Mouse (Mus musculus) left cerebral cortex, adult 9 months (tissue): ENCODE measurements around the gene Armh3.

Source experiments
- DNase-seq, 2 experiments: peaks; one replicate each; pipeline ENCODE4 v3.0.0; 2022; ENCODE audit warnings: low spot score in 2 of 2

Gene Armh3

DNA sequence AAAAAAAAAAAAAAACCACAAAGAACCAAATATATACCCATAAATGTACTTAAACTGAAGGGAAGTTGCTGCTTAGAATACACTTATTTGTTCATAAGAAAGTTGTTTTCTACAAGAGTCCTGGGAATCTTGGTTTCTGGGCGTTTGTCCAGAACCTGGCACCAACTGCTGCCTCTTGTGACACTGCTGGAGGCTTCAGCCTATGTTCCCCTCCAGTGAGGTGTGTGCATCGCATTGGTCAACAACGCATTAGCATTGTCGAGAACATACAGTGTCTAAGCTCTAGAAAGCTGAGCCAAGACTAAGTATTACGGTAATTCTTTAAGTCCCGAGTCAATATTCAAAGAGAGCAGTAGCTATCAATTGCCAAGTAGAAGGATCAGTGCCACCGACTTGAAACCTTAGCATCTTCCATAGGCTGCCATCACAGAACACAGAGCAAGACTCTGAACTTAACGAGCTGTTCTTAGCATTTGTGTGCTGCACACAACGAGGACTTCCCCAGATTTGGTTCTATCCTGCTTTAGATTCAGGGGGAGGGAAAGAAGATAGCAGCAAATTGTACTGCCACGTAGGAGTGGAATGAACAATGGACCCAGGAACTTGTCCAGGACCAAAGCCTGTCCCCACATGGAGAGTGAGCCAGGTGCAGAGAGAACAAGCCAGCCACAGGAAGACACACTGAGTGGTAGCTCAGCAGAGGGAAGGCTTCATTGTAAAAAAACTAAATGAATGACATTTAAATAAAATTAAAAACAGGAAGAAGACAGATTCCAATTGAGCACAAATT lies 86.9 kb downstream of the Armh3 start:
- peak in 1 of 2 experiments; percentile 23 for DNase-seq

DNA sequence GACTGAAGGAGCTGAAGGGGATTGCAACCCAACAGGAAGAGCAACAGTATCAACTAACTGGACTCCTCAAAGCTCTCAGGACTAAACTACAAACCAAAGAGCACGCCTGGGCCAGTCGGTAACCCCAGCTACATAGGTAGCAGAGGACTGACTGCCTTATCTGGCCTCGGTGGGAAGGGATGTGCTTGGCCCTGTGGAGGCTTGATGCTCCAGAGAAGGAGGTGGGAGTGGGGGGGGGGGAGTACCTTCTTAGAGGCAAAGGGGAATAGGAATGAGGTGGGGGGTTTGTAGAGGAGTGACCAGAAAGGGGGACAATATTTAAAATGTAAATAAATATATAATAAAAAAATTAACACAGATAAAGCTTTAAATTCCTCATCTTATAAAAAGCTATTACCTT lies 90.0 kb downstream of the Armh3 start:
- no peak for DNase-seq

DNA sequence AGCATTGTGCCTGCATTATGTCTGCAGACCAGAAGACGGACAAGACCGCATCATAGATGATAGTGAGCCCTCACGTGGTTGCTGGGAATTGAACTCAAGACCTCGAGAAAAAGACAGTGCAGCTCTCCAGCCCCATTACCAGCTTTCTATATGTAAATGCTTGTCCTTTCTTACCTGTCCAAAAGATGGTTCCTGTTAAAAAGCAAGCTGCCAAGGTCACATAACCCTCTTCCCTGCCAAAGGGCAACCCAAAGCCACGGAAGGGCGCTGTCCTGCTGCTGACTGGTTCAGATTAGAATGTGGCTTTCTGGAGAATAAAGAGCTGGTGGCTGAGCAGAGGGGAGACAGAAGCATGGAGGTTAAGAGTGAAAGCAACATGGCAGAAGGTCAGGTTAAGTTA lies 90.9 kb downstream of the Armh3 start:
- DNase-seq, result no peak

DNA sequence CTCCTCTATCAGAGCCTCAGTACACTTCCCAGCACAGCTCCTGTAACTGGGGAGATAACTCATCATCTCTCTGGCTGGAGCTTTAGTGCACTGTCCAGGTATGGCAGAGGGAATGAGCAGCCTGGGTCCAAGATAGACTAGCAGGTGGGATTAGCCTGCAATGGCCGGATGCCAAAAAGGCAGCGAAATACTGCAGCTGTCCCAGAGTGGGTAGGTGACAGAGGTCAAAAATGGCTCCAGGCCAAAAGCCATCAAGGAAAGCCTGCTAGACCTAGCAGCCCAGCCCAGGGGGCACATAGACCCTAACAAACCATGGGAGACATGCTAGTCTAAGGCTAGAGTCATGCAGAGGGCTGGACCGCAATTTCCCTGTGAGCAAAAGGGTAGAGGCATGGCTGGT lies 94.4 kb downstream of the Armh3 start:
- no peak for DNase-seq

DNA sequence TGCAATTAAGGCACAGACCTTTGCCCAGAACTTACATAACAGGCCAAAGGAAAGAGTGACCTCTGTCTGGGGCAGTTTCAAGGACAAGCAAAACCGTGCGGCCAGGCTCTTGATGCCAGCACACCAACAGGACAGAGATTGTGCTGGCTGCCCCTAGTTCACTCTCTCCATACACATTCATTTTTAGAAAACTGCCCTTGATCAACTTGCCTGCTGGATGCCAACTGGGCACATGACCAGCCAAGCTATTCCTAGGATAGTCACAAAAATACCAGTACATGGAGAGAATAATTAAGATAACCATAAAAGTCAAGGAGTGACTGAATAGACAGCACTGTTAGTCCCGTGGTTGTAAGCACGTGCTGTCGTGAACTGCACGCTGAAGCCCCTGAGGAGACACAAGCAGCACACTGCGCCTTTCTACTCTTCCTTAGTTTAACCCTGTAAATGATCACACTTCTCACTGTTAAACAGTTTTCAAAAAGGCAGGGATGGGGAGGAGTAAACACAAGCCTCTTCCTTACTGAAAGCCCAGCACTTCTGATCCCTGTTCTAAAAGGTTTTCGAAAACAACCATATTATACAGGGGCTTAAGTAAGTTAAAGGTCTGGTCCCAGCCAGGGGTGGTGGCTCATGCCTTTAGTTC lies 95.8 kb downstream of the Armh3 start:
- DNase-seq, result no peak

DNA sequence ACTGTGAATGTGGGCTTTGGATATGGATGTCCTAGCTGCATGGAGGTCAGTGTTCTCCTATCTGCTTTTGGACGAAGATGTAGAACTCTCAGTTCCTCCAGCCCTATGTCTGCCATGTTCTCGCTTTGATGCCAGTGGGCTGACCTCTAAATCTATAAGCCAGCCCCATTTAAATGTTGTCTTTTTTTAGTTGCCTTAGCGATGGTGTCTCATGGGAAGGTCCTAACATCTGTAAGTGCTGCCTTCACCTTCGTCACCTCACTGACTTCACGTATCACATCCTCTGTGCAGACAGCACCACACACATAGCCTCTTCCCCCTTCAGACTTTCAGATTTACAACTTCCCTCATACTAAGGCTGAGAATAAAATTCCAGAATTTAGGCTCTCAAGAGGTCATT lies 97.5 kb downstream of the Armh3 start:
- DNase-seq, result no peak

DNA sequence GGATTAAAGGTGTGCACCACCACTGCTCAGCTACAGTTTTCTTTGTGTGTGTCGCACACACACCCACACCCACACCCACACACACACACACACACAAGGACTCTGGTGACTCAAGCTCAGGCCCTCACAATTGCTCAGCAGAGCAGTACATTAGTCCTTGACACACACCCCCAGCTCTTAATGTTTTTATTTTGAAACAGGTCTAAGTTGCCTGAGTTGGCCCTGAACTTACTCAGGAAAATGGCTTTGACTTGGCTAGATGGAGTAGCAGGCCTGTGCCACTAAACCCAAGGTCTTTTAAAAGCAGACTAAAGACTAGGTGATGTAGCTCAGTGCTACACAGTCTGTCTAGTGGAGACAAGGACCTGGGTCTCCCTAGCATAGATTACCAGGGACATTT lies 102.6 kb downstream of the Armh3 start:
- no peak for DNase-seq

DNA sequence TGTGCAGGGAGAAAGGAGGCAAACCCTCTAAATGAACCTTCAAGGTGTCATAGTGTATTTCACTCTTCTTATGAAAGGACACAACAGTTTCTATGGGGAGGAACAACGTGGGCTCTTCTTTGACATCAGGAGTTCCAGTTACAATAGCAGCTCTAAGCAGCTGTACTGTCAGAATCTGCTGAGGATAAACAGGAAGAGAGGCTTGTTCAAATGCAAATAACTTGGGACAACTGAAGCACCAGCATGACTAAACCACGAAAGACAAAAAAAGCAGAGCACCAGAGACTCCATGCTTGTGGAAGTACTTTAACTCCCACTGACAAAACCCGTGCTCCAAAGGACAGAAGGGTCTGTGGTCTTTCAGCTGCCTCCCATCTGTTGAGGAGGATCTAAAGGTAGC lies 116.2 kb downstream of the Armh3 start:
- DNase-seq, result no peak

DNA sequence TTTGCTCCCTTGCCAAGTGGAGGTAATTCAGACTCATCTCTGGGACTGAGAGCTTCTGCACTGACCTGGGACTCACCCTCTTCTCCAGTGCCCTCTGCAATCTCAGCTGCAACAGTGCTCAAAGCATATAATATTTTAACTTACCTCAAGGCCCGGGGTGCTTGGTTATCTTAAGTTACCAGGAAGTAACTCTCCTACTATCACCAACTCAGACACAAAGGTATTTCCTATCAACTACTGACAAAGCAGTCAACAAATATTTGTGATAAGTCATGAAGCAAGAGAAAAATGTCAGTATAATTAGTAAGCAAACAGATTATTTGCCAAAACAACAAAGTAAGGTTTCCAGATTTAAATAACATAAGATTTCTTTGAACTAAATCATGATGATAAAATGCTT lies 125.0 kb downstream of the Armh3 start:
- no peak for DNase-seq

DNA sequence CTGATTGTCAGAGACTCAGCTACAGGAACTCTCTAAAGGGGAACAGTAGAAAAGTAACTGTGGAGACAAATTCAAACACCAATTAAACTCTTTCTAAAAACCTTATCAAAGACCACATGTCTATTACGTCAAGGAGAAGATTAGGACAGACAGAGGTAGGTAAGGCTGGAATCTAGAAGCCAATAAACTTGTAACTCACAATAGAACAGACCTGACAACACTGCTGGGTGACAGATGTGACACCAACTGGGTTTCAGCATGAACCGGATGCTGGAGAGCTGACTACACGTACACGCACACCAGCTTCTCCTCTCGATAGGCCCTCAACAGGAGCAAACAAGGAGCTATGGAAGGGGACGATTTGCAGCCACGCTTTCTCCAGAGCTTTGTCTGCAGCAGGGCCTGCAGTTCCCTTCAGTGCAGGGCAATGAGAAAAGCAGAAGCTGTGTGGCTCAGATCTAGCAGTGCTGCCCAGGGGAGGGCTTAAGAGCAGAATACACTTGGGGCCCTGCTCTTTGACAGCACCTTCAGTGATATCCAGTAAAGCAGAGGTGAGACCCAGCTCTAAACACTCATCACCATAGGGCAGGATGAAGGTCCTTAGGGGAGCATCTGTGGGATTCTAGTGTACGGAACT lies 142.9 kb downstream of the Armh3 start:
- no peak for DNase-seq

DNA sequence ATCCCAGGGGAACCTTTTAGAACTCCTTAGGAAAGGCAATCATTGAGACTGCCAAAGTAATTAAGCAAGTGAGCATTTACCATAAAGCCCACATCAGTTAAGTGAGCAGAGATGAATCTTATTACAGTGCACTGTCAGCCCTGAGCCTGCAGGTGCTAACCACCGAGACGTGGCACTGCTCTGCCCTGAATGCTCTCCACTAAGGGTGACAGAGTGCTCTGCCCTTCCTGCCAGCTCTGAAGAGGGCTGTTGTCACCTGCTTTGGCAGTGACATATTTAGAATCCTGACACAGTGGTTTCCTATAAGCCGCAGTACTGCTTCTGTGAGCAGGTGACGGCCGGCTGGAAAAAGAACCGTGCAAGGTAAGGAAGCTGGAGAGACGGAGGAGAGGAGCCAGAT lies 143.8 kb downstream of the Armh3 start:
- no peak for DNase-seq

DNA sequence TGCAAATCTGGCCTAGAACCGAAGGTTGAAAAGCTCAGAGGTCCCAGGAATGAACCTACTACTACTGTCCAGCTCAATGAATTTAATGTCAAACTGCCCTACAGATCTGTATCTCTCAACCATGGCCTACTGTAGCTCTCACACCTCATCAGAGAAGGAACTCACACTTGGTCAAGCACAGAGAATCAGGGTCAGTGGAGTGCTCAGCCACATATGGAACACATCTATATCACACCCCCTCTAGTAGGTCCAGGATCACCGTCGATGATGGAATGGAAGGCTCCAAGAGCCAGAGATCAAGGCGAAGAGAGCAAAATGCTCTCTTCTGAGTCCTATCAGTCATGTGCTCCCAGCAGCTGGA lies 150.6 kb downstream of the Armh3 start:
- DNase-seq, result no peak

DNA sequence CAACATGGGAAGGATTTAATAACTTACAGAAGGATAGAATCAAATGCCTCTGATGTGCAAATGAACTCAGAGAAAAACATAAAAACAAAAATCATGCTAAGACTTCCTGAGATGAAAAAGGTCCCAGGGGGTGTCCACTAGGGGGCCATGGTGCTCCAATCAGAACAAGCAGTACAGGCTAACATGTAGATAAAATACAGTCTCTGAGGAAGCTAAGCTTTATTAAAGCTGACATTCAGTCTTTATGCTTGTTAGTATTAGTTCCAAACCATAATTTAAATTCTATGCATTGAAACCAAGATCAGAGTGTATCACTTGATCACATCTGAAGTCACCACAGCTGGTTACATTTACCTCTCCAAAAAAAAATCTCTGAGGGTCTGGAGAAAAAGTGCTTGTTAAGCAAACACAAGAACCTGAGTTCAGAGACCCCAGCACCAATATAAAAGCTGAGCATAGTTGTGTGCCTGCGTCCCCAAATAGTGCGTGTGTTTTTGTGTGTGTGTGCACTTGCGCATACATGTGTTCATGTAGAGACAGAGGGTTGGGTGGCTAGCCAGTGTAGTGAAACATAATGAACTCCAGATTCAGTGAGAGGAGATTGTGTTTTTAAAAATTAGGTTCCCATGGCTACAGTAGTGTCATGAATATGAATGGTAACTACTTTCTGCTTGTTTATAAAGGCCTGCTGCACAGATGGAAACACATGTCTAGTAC lies 151.1 kb downstream of the Armh3 start:
- DNase-seq, result peak in 1 of 2 experiments; percentile 39

DNA sequence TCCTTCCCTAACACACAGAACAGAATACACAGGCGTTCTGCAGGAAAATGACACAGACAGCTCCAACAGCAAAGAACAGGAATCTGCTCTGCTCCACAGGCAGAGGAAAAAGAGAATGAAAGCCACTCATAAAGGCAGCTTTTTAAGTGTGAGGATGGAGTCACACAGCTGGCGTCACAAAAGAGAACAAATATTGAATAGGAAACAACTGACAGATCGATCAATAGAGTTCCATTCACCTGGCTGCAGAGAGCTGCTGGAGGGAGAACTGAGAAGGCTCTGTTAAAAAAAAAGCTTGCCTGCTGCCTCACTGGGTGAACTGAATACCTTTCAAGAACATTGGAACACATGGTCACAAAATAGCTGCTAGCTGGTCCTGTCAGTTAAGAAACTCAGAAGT lies 154.1 kb downstream of the Armh3 start:
- no peak for DNase-seq

DNA sequence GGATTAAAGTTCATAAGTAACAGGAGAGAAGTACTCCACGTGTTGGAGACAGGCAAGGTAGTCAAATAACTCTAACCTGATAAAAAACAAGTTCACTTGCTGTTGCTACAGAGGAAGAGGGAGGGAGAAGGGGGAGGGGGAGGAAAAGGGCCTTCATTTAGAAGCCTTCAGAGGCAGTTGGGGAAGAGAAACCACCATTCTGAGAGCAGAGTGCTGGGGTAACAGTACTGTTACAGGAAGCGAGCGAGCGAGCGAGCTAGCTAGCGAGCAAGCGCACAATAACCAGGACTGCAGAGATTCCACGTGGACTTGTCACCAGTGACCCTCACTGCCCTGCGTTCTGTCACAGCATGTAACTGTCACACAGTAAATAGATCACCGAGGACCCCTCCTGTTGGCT lies 154.9 kb downstream of the Armh3 start:
- no peak for DNase-seq

DNA sequence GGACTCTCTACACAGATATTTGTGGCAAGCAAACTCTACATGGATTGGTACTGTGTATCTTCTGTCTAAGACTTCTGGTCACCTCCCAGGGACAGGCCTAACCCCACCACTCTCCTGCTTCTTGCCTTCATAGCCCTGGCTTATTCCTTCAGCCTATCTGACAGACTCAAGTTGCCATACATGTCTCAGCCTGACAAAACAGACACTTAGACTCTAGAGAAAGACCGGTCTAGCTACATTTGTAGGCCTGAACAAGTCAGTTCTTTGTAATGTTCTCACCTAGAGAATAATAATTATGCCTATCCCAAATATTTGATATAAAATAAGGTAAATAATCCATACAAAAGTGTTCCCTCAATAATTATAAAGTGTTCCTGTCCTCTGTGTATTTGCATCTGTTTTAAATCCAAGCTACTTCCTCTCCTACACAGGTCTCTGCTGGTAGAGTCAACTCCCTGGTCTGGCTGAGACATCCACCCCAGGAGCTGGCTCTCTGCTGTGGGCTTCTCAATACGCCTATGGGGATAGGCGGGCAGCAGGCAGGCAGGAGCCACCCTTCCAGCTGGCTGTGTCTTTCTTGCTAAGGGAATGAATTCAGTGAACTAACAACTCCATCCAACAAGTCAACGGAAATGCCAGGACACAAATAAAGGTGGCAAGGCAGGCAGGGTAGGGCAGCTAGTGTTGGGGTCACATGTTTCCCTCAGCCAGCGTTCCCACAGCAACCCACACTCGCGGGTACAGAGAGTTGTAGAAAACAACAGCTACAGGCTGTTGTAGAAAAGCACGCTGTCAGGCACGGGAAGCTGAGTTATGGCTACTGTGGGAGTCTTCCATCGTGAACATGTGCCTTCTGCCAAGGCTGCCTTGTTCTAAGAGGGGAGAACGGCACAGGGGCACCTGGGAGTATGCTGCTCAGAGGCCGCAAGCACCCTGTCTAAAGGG lies 161.0 kb downstream of the Armh3 start:
- DNase-seq, result no peak

DNA sequence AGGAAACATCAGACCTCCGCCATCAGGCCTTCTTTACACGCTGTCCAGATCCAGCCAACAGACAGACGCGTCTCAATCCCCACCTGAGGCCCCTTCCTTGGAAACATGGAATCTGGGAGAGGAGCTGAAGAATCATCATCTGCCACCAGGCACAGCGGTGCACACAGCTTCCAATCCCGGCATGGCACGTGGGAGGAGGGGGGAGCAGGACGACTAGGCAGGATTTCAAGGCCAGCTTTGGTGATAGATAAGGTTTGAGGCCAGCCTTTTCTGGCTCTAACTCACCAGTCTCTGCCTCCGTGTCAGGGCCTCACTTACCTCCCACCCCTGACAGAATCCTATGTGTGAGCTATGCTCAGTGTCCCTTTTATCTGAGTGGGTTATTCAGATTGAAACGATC lies 162.8 kb downstream of the Armh3 start:
- DNase-seq, result no peak

DNA sequence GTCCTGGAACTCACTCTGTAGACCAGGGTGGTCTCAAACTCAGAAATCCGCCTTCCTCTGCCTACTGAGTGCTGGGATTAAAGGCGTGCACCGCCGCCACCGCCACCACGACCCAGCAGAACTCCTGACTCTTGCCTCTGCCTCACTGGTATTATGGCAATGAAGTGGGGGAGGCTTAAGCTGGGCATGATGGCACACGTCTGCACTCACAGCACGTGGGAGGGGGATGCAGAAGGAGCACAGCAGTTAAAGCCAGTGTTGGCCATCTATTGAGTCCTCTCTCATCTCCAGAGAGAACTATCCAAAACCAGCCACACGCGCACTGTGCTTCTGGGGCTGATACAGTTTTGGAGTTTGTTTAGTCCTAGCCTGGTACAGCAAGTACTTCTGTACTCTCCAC lies 164.6 kb downstream of the Armh3 start:
- DNase-seq, result no peak

DNA sequence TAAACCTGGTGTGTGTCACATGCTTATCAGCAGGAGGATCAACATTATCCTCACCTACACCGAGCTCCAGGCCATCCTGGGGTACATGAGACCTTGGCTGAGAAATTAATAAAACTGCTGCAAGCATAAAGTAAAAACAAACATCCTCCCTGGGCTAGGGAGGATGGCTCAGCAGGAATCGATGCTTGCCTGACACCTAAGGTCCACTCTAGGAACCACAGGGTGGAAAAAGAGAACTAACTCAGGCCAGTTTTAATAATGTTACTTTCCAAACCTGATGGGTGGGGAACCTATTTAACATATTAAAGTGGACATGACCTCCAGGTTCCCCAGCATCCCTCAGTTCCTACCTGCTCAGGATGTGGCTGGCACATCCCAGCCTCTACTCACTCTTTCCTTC lies 167.6 kb downstream of the Armh3 start:
- DNase-seq, result no peak

DNA sequence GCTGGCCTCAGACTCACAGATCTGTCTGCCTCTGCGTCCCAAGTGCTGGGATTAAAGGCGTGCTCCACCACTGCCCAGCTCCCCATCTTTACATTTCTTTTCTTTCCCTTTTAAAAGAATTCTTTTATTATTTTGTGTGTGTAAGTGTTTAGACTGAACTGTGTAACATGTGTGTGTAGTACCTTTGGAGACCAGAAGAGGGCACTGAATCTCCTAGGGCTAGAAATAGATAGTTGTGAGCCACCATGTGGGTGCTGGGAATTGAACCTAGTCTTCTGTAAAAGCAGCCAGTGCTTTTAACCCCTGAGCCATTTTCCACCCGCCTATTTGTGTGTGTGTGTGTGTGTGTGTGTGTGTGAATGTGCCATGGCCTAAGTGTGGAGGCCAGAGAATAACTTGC lies 170.6 kb downstream of the Armh3 start:
- DNase-seq, result no peak

DNA sequence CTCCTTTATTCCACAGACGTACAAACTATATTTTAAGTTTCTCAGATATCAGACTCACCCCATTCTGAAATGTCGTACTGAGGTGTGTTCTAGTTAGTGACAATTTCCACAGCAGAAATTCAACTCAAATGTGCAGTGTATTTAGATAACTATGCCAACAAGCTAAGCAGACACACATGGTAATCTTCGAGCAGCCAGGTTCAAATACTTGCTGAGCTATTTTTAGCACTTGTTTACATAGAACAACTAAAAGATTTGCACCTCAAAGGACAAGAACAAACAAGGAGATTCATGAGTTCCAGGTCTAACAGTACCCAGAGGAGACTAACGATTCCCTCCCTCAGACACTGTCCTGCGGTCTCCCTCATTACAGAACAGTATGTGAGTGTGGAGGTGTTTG lies 171.2 kb downstream of the Armh3 start:
- no peak for DNase-seq

DNA sequence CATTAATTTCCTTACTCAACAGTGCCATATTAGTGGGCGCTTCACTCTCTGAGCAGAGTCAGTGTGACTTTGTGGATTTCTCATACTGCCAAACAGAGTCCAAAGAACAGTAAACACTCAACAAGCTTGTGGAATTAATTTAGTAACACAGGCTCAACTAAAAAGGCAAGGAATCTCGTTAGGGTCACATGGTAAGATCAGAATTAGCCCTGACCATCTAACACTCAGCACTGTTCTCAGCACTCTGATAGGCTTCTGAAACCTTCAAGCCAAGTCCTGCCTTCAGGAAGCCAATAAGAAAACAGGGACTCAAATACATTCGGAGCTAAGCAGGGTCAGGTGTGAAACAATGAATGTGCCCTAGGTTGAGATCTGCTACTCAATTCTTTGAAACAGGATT lies 172.1 kb downstream of the Armh3 start:
- no peak for DNase-seq
